Mouse (Mus musculus) erythroblast, embryonic 14.5 days (primary cell): ENCODE data around the gene Crnkl1.

ENCODE experiments used
- GATA1 ChIP-seq: IDR thresholded peaks from 2 replicates; pipeline ENCODE4 v1.6.1; 2012; ENCODE audit warnings: low read length, inconsistent platforms, mixed read lengths
- TAL1 ChIP-seq: IDR thresholded peaks from 3 replicates; pipeline ENCODE4 v1.6.1; 2012; ENCODE audit warnings: low read length, inconsistent platforms, mixed read lengths

- TF ChIP-seq TAL1, result no peak
- TF ChIP-seq GATA1, result no peak
Measured at GRCm38 (mm10) chr2:145881932-145882331, 52.9 kb downstream of the Crnkl1 start.
